Mouse (Mus musculus) adrenal gland, adult 8-10 months (tissue): ENCODE results near the gene Heg1. TPM values are rescaled to one million over a fixed set of nuclear protein-coding genes. Genes with fewer than 3 reads are reported as not detected.

Experiments
- DNase-seq: peaks from one replicate; pipeline ENCODE4 v3.0.0; 2022
- total RNA-seq, 4 experiments: library from RNA; stranded (reverse); gene quantifications; 2 replicates each; pipeline ENCODE4 v1.2.4; 2022

Heg1 gene
- total RNA-seq, 4 experiments from 2014 or later = 52.8 to 69.3 (median 61.5) TPM

DNA sequence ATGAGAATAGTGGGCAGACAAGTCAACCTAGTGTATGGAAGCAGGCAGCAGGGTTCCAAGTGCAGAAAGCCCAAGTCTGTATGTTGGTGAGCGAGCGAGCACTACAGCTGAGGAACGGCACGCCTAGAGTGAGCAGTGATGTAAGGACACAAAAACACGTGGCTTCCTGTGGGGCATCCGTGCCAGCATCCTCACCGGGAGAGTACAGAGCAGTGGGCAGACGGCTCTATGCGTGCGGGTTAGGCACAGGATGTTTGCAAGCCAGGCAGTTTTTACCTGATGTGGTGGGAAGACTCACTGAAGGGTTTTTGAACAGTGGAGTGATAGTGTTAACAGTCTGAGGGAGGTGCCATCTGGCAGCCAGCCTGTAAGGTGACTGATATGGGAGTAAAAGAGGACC is 23.9 kb downstream of the Heg1 start:
- no peak for DNase-seq

DNA sequence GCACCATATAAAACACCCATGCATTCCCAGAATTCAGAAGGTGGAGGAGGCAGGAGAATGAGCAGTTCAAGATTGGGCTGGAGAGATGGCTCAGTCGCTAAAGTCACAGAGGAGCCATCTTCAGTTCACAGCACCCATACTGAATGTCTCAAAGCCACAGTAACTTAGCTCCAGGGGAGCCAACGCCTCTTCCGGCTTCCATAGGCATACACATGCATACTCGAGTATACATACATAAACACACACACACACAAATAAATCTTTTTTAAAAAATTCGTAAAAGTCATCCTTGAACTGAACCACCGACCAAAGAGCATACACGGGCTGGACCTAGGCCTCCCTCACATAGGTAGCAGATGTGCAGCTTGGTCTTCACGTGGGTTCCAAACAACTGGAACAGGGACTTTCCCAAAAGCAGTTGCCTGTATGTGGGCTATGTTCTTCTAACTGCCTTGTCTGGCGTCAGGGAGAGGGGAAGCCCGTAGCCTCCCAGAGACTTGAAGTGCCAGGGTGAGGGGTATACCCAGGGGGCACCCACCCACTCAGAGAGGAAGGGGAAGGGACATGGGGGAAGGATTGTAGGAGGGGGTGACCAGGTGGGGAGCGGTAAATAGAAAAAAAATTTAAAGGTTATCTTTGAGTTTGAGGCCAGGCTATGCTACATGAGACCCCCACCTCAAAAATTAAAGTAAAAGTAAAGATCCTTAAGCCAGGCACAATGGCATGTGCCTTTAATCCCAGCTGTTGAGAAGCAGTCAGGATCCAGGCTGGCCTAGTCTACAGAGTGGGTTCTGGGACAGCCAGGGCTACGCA is 24.6 kb downstream of the Heg1 start:
- DNase-seq = no peak

- DNase-seq = peak; percentile 50
Observed at GRCm38 (mm10) chr16:33714271-33714670, 30.1 kb downstream of the Heg1 start.

- no peak for DNase-seq
Observed at GRCm38 (mm10) chr16:33723241-33723640, 39.1 kb downstream of the Heg1 start.

GRCm38 (mm10) chr16:33723983-33724382 is 39.8 kb downstream of the Heg1 start:
- DNase-seq = no peak

- DNase-seq = no peak
Observed at GRCm38 (mm10) chr16:33726261-33726660, 42.1 kb downstream of the Heg1 start.

GRCm38 (mm10) chr16:33726892-33727291 is 42.7 kb downstream of the Heg1 start:
- DNase-seq = no peak

DNA sequence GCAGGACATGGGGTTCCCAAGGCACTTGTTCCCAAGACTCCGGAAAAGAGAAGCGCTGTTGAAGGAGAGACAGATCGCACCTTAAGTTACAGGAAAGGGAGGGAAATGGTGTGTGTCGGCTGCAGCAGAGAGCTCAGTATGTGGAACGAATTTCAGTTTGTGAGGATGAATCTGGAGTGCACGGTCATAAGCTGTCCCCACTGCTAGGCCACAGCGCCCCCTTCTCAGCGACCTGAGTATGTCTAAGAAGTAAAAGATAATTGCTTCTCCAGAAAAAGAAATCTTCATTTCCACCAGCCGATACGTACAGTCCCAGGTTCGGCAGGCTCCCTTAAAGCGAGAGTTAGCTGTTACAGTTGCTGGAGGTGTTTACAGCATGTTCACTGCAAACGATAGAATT is 44.3 kb downstream of the Heg1 start:
- no peak for DNase-seq

- no peak for DNase-seq
Observed at GRCm38 (mm10) chr16:33731291-33731690, 47.1 kb downstream of the Heg1 start.

GRCm38 (mm10) chr16:33732237-33732749 is 48.1 kb downstream of the Heg1 start:
- no peak for DNase-seq

DNA sequence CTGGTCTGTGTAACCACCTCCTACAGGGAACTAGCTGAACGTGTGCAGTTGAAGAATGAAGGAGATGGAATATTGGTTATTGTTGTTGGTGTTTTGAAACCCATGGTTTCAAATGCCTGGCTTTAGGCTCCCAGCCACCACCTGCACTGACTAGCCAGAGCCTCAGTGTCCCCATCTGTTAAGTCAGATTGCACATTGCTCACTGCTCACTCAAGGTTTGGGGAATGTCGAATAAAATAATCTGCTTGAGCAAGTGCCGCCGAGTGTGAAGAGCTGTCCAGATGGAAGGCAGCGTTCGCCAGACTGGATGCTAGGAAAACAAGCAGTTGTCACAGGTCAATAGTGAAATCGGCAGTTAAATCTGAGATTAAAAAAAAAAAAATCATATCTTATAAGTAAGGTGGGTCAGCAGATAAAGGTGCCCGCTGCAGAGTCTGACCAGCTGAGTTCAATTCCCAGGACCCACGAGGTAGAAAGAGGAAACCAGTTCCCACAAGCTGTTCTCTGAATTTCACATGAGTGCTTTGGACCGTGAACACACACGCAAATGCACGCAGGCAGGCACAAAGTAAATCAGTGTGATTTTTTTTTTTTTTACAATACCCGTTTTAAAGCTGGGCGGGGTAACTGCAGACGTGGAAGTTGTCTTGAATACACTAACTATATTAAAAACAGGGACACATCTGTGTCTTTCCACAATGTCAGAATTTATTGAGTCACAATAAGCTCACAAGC is 48.8 kb downstream of the Heg1 start:
- DNase-seq = no peak

DNA sequence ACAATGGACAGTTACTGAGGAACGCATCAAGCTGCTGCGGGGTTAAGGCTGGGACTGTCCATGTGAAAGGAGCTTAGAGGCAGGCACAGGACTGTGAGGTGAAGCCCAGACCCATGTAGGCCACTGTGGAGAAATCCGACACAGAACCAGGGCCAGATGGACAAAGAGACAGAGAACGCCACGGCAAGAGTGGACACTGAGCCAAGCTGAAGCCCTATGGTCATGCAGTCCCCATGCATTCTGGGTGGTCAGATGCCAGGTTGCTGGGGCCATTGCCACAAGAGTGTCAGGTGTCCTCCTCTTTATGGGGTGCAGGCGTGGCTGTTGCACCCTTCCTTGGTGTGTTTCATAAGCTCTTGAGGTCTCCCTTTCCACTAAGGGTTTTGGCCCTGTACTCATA is 49.7 kb downstream of the Heg1 start:
- no peak for DNase-seq

DNA sequence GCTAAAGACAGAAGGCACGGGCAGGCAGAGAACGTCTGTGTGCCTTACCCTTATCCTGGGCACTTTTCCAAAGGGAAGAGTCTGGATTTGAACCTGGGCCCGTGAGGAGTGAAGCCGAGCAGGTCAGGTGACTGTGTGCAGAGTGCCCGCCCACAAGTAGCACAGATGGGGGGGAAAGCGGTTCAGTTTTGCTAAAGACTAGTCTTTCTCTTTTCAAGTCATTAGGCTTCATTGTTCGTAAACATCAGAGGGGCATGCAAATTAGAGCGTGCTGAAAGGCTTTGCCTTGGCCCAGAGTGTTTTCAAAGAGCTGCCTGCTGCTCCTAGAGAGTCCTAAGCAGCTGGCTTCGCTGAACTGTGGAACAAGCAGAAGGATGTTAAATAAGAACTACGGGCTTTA is 50.4 kb downstream of the Heg1 start:
- no peak for DNase-seq

GRCm38 (mm10) chr16:33735238-33735637 is 51.1 kb downstream of the Heg1 start:
- no peak for DNase-seq

DNA sequence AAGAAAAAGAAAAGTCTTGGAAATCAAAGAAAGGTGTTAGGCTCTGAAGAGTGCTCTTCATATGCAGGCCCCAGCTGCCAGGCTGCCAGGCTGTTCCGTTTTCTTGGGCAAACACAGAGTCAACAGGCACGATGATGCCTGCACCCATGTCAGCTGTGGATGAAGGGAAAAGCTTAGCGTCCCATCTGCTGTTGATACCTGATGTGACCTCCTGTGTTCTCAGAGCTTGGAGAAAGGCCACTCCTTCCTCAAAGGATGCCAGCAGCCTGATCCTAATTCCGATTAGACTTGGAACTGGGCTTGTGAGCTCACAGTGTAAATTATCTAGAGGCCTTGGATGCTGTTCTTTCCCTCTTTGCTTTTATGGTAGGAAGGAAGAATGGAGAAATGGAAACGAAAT is 51.6 kb downstream of the Heg1 start:
- DNase-seq = no peak

GRCm38 (mm10) chr16:33736746-33737145 is 52.6 kb downstream of the Heg1 start:
- no peak for DNase-seq

DNA sequence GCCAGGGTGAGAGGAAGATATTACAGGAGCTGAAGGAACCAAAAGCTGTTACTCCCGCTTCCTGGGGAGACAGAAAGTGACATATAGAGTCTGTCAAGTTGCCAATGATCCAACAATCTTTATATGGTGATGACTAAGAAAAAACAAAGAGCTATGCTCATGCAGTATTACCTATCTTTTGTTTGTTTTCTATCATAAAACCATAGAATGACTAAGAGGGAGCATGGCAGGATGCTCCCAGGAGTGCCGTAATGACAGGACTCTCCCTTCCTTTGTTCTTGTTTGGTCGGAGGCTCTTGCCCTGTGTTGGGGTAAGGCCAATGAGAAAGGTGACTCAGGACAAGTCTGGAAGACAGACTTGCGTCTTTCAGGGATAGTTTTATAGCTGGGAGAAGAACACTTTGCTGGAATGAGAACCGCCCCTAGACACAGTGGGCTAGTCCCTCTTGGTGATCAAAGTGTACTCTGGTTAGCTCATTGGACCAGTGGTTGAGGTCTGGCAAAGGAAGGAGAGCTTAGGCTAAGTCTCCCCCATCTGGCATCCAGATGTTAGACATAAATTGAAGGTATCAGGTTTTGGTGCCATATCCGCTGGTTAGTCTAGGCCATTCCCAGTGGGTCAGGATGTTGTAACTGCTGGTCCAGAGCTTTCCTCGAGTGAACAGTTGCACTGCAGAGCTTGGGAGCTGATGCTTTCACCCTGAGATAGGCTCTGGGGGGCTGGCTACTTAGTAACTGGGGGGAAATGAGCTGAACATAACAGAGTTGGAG is 55.0 kb downstream of the Heg1 start:
- DNase-seq = no peak

DNA sequence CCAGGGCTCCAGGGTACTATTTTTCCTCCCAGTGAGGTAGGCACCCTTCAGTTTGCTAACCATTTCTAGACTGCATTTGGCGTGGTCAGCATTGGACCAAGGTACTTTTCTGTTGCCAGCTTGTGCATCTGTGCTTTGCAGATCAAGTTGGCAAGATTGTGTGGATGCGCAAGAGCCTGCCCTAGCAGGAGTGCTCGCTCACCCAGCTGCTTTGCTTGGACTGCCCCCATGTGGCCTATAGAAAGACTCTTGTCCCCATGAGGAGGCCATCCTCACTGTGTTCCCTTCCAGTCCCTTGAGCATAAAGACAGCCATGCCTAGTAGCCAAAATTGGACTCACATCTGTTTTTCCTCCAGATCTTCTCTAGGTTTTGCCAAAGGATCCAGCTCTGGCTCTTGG is 55.6 kb downstream of the Heg1 start:
- peak; percentile 34 for DNase-seq

- DNase-seq = no peak
Observed at GRCm38 (mm10) chr16:33740416-33740815, 56.2 kb downstream of the Heg1 start.

DNA sequence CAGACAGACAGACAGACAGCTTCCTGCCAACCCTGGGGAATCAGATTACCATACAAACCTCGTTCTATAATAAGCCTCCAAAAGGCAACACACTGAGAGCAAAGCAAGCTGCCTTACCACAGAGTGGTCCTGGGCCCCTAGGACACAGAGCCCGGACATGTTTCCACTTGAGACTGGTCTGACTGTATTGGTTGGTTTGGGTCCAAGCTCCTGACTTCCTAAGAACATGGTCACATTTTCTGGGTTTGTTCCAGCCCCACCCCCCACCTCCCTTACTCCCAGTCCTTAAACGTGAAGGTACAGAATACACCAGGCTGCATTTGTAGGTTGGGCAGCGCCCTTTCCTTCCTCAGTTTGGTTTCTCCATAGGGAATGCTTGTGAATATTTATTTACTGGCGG is 57.6 kb downstream of the Heg1 start:
- DNase-seq = no peak

GRCm38 (mm10) chr16:33742233-33742632 is 58.1 kb downstream of the Heg1 start:
- DNase-seq = no peak

DNA sequence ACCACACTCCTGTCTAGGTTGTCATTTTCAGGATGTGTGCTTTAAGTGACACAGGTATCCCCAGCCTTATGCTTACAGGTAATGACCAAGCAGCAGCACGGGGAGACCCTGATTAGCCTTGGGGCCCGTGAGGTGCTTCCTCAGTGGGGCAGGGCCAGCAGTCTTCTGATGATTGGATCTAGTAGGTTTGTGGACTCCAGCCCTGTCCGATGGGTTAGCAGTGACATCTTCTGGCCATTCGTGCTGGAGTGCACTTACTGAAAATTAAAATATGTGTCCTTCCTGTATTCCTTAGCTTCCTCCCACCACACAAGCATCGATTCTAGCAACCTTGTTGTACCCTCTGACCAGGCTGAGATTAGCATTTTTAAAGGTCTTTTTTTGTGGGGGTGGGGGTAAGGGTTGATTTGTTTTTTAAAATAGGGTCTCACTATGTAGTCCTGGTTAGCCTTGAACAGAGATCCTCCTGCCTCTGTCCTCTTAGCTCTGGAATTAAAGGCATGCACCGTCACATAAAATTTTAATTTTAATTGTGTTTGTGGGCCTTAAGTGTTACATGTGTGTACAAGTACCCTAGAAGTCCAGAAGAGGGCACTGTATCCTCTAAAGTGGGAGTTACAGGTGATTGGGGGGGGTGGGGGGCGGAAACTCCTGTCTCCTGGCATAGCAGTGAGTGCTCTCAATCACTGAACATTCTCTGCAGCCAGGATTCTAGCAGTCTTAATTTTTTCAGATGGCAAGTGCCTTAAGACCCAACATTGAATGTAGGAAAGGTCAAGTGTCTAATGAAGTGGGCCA is 60.7 kb downstream of the Heg1 start:
- DNase-seq = no peak
